Mouse (Mus musculus) lung, embryonic 14.5 days (tissue): Measurements from ENCODE around the gene Lrpap1. TPM values are rescaled to one million over a fixed set of nuclear protein-coding genes. Genes with fewer than 3 reads are reported as not detected.
A peak's percentile ranks its signal among the peaks of the same experiment; 100 is the strongest.

Experiments
- ATAC-seq: fragments of 200-750 bp; cut with Nextera tagmentation; 2 replicates; pipeline ENCODE4 v1.8.0; 2017; ENCODE audit warnings: mild to moderate bottlenecking, moderate TSS enrichment, moderate library complexity; ENCODE audit not compliant: insufficient read depth
- DNase-seq: peaks from one replicate; pipeline ENCODE4 v3.0.0-alpha.2; 2015
- H3K27ac ChIP-seq: fragments of 300-500 bp; sonication (generic); 2 replicates; pipeline ENCODE4 v1.5.1; 2014; ENCODE audit warnings: low read depth, mild to moderate bottlenecking, moderate library complexity
- H3K27me3 ChIP-seq: fragments of 300-500 bp; sonication (generic); 2 replicates; pipeline ENCODE4 v1.6.1; 2014; ENCODE audit warnings: low read length, control low read depth; ENCODE audit not compliant: insufficient read depth
- H3K36me3 ChIP-seq: fragments of 300-500 bp; sonication (generic); 2 replicates; pipeline ENCODE4 v1.6.1; 2014; ENCODE audit warnings: control low read depth; ENCODE audit not compliant: insufficient read depth
- H3K4me1 ChIP-seq: fragments of 300-500 bp; sonication (generic); 2 replicates; pipeline ENCODE4 v1.6.1; 2014; ENCODE audit warnings: antibody characterized with exemption, control low read depth; ENCODE audit not compliant: insufficient read depth
- H3K4me2 ChIP-seq: fragments of 300-500 bp; sonication (generic); 2 replicates; pipeline ENCODE4 v1.6.1; 2014; ENCODE audit warnings: mild to moderate bottlenecking
- H3K4me3 ChIP-seq: fragments of 300-500 bp; sonication (generic); 2 replicates; pipeline ENCODE4 v1.5.1; 2014; ENCODE audit warnings: low read depth, low read length
- H3K9ac ChIP-seq: fragments of 300-500 bp; sonication (generic); 2 replicates; pipeline ENCODE4 v1.6.1; 2014
- H3K9me3 ChIP-seq: fragments of 300-500 bp; sonication (generic); 2 replicates; pipeline ENCODE4 v1.6.1; 2016; ENCODE audit warnings: low read depth, low read length, control low read depth
- CTCF ChIP-seq: IDR thresholded peaks from 2 replicates; pipeline ENCODE4 v1.5.1; 2016; ENCODE audit warnings: antibody characterized with exemption, low read depth
- WGBS: fragments of 180-500 bp; shearing (Covaris S2); extraction: QIAGEN DNeasy Blood & Tissue Kit; methylation state at CpG from one replicate; pipeline ENCODE4 v1.1.7; 2014; 5-methylcytosine and 5-hydroxymethylcytosine counted together
- polyA plus RNA-seq: library from polyadenylated mRNA; unstranded; fragments of >200 nt; fragmentation: Nextera tagmentation; extraction: Ambion mirVana; gene quantifications from 2 replicates; pipeline ENCODE4 v1.2.1, GENCODE M21; 2014

Gene Lrpap1
- polyA plus RNA-seq, 1 experiment from 2014 or later: 120 TPM

DNA sequence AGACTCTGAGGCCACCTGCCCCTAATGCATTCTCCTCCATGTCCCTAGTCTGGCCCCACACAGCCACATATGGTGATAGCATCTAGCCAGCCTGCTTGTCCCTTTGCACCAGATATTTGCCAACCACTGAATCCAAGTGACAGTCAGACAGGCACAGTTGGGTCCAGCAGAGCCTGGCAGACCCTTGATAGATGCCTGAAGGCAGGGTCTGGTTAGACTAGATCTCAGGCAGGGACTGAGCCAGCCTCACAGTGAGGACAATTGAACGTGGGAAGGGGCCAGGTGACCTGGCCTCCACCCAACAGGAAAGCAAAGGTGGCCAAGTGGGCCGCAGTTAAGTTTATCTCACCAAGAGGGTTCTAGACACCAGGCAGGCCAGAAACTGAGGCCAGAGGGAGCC lies 39.1 kb upstream of the Lrpap1 start:
- no peak overlapping the region for H3K9ac ChIP-seq
- WGBS: 79% methylated on average over 2 of the region's 2 CpGs
- ATAC-seq: no peak
- TF ChIP-seq CTCF: no peak
- no peak overlapping the region for H3K4me2 ChIP-seq
- no peaks in the 10 kb centered on the region for H3K27me3 ChIP-seq
- H3K9me3 ChIP-seq: no peaks in the 10 kb centered on the region
- no peak overlapping the region for H3K27ac ChIP-seq
- H3K36me3 ChIP-seq: no peaks in the 10 kb centered on the region
- H3K4me3 ChIP-seq: no peak overlapping the region
- H3K4me1 ChIP-seq: peaks cover 4% of the 10 kb centered on the region; the same call in 1 of the 2 replicates
- no peak for DNase-seq

GRCm38 (mm10) chr5:35143460-35144245 lies 38.1 kb upstream of the Lrpap1 start:
- WGBS: 53% methylated on average over 10 of the region's 10 CpGs
- Histone ChIP-seq H3K27me3 (no peaks in the 10 kb centered on the region), H3K9me3 (no peaks in the 10 kb centered on the region), H3K27ac (no peak overlapping the region), H3K36me3 (no peaks in the 10 kb centered on the region), H3K4me3 (no peak overlapping the region), H3K9ac (no peak overlapping the region), H3K4me1 (peaks cover 4% of the 10 kb centered on the region; the same call in 1 of the 2 replicates), H3K4me2 (no peak overlapping the region)
- no peak for TF ChIP-seq CTCF
- no peak for ATAC-seq
- DNase-seq: peak; percentile 22

GRCm38 (mm10) chr5:35142910-35143309 lies 37.3 kb upstream of the Lrpap1 start:
- WGBS: 50% methylated on average over 1 of the region's 1 CpGs

DNA sequence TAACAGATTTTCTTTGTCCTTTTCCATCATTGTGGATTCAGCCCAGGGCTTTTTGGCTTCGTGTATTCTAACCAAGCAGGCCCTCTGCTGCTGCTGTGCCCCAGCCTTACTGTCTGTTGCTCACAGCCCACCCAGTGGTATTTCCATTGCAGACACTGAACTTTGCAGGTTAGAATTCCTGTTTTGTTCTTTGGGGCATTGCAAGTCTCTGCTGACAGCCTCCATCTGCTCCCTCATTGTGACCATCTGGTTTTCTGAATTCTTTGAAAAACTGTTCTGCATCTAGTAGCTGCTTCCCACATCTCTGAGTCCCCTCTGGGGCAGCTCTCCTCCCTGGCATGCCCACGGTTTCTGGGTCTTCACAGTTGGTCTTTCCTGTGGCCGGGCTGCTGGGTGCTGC lies 35.8 kb upstream of the Lrpap1 start:
- DNase-seq (no peak), ATAC-seq (no peak)
- H3K9ac ChIP-seq: no peak overlapping the region
- H3K9me3 ChIP-seq: no peaks in the 10 kb centered on the region
- H3K27ac ChIP-seq: no peak overlapping the region
- H3K4me2 ChIP-seq: no peak overlapping the region
- no peaks in the 10 kb centered on the region for H3K4me1 ChIP-seq
- H3K27me3 ChIP-seq: no peaks in the 10 kb centered on the region
- no peak overlapping the region for H3K4me3 ChIP-seq
- no peak for TF ChIP-seq CTCF
- WGBS: 39% methylated on average over 3 of the region's 3 CpGs
- no peaks in the 10 kb centered on the region for H3K36me3 ChIP-seq

More at GRCm38 (mm10) chr5:35142910-35143309, 37.3 kb upstream of the Lrpap1 start:
- Histone ChIP-seq H3K4me2 (no peak overlapping the region), H3K9me3 (no peaks in the 10 kb centered on the region), H3K27me3 (no peaks in the 10 kb centered on the region), H3K36me3 (no peaks in the 10 kb centered on the region), H3K4me3 (no peak overlapping the region), H3K9ac (no peak overlapping the region), H3K4me1 (peaks cover 4% of the 10 kb centered on the region; the same call in 1 of the 2 replicates), H3K27ac (no peak overlapping the region)
- DNase-seq (no peak), ATAC-seq (no peak)
- TF ChIP-seq CTCF: no peak

- Histone ChIP-seq H3K27me3 (no peaks in the 10 kb centered on the region), H3K9me3 (no peaks in the 10 kb centered on the region), H3K9ac (no peak overlapping the region), H3K4me3 (no peak overlapping the region), H3K27ac (peak overlapping the region; percentile 30; the same call in 1 of the 2 replicates), H3K36me3 (no peaks in the 10 kb centered on the region), H3K4me1 (no peaks in the 10 kb centered on the region), H3K4me2 (no peak overlapping the region)
- whole genome bisulfite sequencing: 63% methylated on average over 11 of the region's 11 CpGs
- ATAC-seq (0 out of 2 replicates have a peak, but pooled peaks have one; percentile 62), DNase-seq (peak; percentile 62)
- TF ChIP-seq CTCF: no peak
Observed at GRCm38 (mm10) chr5:35138183-35138611, 32.6 kb upstream of the Lrpap1 start.

- H3K4me2 ChIP-seq: no peak overlapping the region
- TF ChIP-seq CTCF: no peak
- H3K27ac ChIP-seq: peak overlapping the region; percentile 30; the same call in 1 of the 2 replicates
- no peaks in the 10 kb centered on the region for H3K9me3 ChIP-seq
- WGBS: 65% methylated on average over 13 of the region's 13 CpGs
- H3K4me1 ChIP-seq: no peaks in the 10 kb centered on the region
- ATAC-seq: no peak
- DNase-seq: no peak
- H3K9ac ChIP-seq: no peak overlapping the region
- H3K36me3 ChIP-seq: no peaks in the 10 kb centered on the region
- no peaks in the 10 kb centered on the region for H3K27me3 ChIP-seq
- H3K4me3 ChIP-seq: no peak overlapping the region
Observed at GRCm38 (mm10) chr5:35137510-35138182, 32.1 kb upstream of the Lrpap1 start.

GRCm38 (mm10) chr5:35135903-35136302 lies 30.3 kb upstream of the Lrpap1 start:
- ATAC-seq: peak; percentile 55; the same call in 1 of the 2 replicates
- TF ChIP-seq CTCF: no peak
- Histone ChIP-seq H3K9me3 (no peaks in the 10 kb centered on the region), H3K27me3 (no peaks in the 10 kb centered on the region), H3K36me3 (no peaks in the 10 kb centered on the region), H3K9ac (no peak overlapping the region), H3K4me3 (no peak overlapping the region), H3K4me1 (no peaks in the 10 kb centered on the region), H3K4me2 (no peak overlapping the region), H3K27ac (peak overlapping the region; percentile 32)
- peak; percentile 30 for DNase-seq
- 45% methylated on average over 5 of the region's 5 CpGs for WGBS
